Mouse (Mus musculus) liver, embryonic 11.5 days (tissue): ENCODE measurements around the gene Lmo2. TPM values are rescaled to one million over a fixed set of nuclear protein-coding genes. Genes with fewer than 3 reads are reported as not detected.

Experiments
- ATAC-seq: fragments of 200-750 bp; cut with Nextera tagmentation; replicated peaks from 2 replicates; pipeline ENCODE4 v1.8.0; 2017; ENCODE audit warnings: moderate number of reproducible peaks, mild to moderate bottlenecking, moderate TSS enrichment, moderate library complexity; ENCODE audit not compliant: low FRiP score
- DNase-seq: peaks from one replicate; pipeline ENCODE4 v3.0.0-alpha.2; 2017; ENCODE audit warnings: low spot score
- H3K27ac ChIP-seq: fragments of 300-500 bp; sonication (generic); 2 replicates; pipeline ENCODE4 v1.5.1; 2014; ENCODE audit warnings: mild to moderate bottlenecking, low read depth, low read length, control low read depth
- H3K27me3 ChIP-seq: fragments of 300-500 bp; sonication (generic); replicated peaks from 2 replicates; pipeline ENCODE4 v1.6.1; 2014; ENCODE audit warnings: low read length, mixed read lengths; ENCODE audit not compliant: control insufficient read depth, insufficient read depth
- H3K36me3 ChIP-seq: fragments of 300-500 bp; sonication (generic); 2 replicates; pipeline ENCODE4 v1.6.1; 2014; ENCODE audit warnings: mild to moderate bottlenecking, low read length, moderate library complexity, mixed read lengths; ENCODE audit not compliant: control insufficient read depth, insufficient read depth
- H3K4me1 ChIP-seq: fragments of 300-500 bp; sonication (generic); replicated peaks from 2 replicates; pipeline ENCODE4 v1.6.1; 2014; ENCODE audit warnings: low read length, mixed read lengths; ENCODE audit not compliant: control insufficient read depth, insufficient read depth
- H3K4me2 ChIP-seq: fragments of 300-500 bp; sonication (generic); 2 replicates; pipeline ENCODE4 v1.6.1; 2014; ENCODE audit warnings: mild to moderate bottlenecking, control low read depth, moderate library complexity
- H3K4me3 ChIP-seq: fragments of 300-500 bp; sonication (generic); 2 replicates; pipeline ENCODE4 v1.5.1; 2014; ENCODE audit warnings: low read depth, low read length, control low read depth
- H3K9ac ChIP-seq: fragments of 300-500 bp; sonication (generic); 2 replicates; pipeline ENCODE4 v1.6.1; 2014; ENCODE audit warnings: low read depth, low read length, control low read depth
- H3K9me3 ChIP-seq: fragments of 300-500 bp; sonication (generic); 2 replicates; pipeline ENCODE4 v1.6.1; 2016; ENCODE audit warnings: low read length, inconsistent platforms, mixed read lengths; ENCODE audit not compliant: control insufficient read depth
- WGBS: fragments of 180-500 bp; shearing (Covaris S2); extraction: QIAGEN DNeasy Blood & Tissue Kit; methylation state at CpG from one replicate; pipeline ENCODE4 v1.1.7; 2014; 5-methylcytosine and 5-hydroxymethylcytosine counted together
- polyA plus RNA-seq: library from polyadenylated mRNA; unstranded; fragments of >200 nt; fragmentation: Nextera tagmentation; extraction: Ambion mirVana; gene quantifications from 2 replicates; pipeline ENCODE4 v1.2.1, GENCODE M21; 2014

Gene Lmo2
- polyA plus RNA-seq, 1 experiment from 2014 or later, result 191 TPM

DNA sequence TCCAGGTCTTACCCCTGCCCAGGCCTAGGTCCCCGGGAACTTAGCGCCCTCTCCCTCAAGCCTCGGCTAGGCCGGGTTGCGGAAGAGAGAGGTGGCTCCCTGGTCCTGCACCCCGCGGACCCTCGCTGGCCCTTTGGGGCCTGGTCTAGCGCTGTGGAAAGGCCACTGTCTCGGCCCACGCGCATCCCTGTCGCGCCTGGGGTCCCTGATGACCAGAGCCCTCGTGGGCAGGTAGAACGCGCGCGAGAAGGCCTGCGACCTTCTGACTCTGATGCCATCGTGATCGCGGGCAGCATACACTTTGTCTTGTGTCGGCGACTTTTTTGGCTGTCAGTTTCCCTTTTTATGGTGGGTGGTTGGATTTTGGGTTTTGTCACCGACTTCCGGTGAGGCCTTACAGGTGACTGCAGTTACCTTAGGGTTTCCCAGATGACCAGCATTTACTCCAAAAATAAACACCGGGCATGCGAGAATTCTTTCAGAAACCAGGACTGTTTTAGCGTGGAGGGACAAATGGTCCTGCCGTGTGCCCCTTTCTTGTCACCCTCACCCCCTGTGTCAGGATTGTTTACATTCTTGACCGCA lies 70.4 kb downstream of the Lmo2 start, which contains the start of gene 4931422A03Rik:
TSS of gene 4931422A03Rik (minus strand) at position 223 of the 585 bp plus-strand sequence.
- Histone ChIP-seq H3K4me1 (peaks cover 19% of the 10 kb centered on the region), H3K9me3 (no peaks in the 10 kb centered on the region), H3K27ac (peak within 1 kb of the TSS; percentile 86), H3K9ac (peak within 1 kb of the TSS; percentile 100), H3K36me3 (no peaks in the 10 kb centered on the region), H3K4me2 (peak within 1 kb of the TSS; percentile 88), H3K27me3 (no peaks in the 10 kb centered on the region), H3K4me3 (peak within 1 kb of the TSS; percentile 92)
- peak; percentile 43 for ATAC-seq
- DNase-seq, result no peak
- under 1% methylated on average over 32 of the region's 32 CpGs for WGBS

DNA sequence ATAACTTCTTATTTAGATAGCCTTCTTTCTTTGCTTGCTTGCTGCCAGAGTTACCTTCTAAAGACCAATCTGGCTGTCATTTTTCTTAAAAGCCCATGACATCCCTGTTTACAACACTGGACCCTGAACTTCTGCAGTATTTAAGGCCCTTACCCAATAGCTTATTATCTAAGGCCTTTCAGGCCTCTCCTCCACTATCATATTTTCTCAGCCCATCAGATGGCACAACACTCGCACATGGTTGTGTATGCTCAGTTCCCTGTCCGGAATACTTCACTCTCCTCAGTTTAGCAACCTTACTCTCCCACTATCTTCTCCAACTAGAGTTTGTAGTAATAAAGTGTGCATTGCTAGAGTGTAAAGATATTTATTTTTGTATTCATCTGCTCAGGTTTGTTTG lies 71.3 kb downstream of the Lmo2 start:
- peak; percentile 76 for ATAC-seq
- H3K9ac ChIP-seq, result peak overlapping the region; percentile 100
- peaks cover 19% of the 10 kb centered on the region for H3K4me1 ChIP-seq
- 29% methylated on average over 2 of the region's 2 CpGs for WGBS
- H3K27me3 ChIP-seq, result no peaks in the 10 kb centered on the region
- H3K27ac ChIP-seq, result peak overlapping the region; percentile 86
- 0 out of 2 replicates have a peak, but pooled peaks cover 3% of the 10 kb centered on the region for H3K36me3 ChIP-seq
- peak overlapping the region; percentile 92 for H3K4me3 ChIP-seq
- H3K9me3 ChIP-seq, result no peaks in the 10 kb centered on the region
- peak overlapping the region; percentile 88 for H3K4me2 ChIP-seq
- DNase-seq, result no peak

DNA sequence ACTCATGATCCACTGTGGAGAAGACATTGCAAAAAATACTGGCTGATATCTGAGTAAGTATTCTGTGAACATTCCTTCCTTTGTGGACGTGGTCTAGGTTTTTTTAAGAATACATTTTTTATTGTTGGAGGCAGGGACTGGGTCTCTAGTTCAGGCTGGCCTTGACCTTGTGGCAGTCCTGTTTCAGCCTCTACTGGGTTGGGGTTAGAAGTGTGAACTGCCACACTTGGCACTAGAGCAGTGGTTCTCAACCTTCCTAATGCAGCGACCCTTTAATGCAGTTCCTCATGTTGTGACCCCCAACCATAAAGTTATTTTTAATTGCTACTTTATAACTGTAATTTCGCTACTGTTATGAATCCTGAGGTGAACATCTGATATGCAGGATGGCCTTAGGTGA lies 72.6 kb downstream of the Lmo2 start:
- H3K36me3 ChIP-seq, result 0 out of 2 replicates have a peak, but pooled peaks cover 3% of the 10 kb centered on the region
- H3K27ac ChIP-seq, result no peak overlapping the region
- 80% methylated on average over 3 of the region's 3 CpGs for WGBS
- peaks cover 19% of the 10 kb centered on the region for H3K4me1 ChIP-seq
- ATAC-seq (no peak), DNase-seq (no peak)
- H3K9ac ChIP-seq, result no peak overlapping the region
- H3K4me3 ChIP-seq, result no peak overlapping the region
- H3K4me2 ChIP-seq, result peak overlapping the region; percentile 88
- H3K27me3 ChIP-seq, result no peaks in the 10 kb centered on the region
- H3K9me3 ChIP-seq, result no peaks in the 10 kb centered on the region

Other genes with a start within 250 kb of the Lmo2 start
- 55.1 and 58.8 TPM in 2 replicates for gene Nat10, start 196.7 kb upstream of the Lmo2 start, polyA plus RNA-seq
- gene Caprin1, start 160.3 kb upstream of the Lmo2 start, polyA plus RNA-seq, result 345 and 405 TPM in 2 replicates
- 75.0 and 85.9 TPM in 2 replicates for gene Fbxo3, start 69.7 kb downstream of the Lmo2 start, polyA plus RNA-seq
- gene 4931422A03Rik, start 70.4 kb downstream of the Lmo2 start, polyA plus RNA-seq, result 3.2 and 3.5 TPM in 2 replicates
- gene Gm10912, start 107.8 kb downstream of the Lmo2 start, polyA plus RNA-seq, result 0.10 TPM in 1 of 2 replicates, not detected in the other
- gene Gm10799, start 110.6 kb downstream of the Lmo2 start, polyA plus RNA-seq, result not detected in 2 replicates
- gene Cd59b, start 111.9 kb downstream of the Lmo2 start, polyA plus RNA-seq, result 8.7 and 10.6 TPM in 2 replicates
- gene Cd59a, start 137.8 kb downstream of the Lmo2 start, polyA plus RNA-seq, result 73.4 and 77.6 TPM in 2 replicates
- gene A930018P22Rik, start 164.8 kb downstream of the Lmo2 start, polyA plus RNA-seq, result 0.23 TPM in 1 of 2 replicates, not detected in the other